Mouse (Mus musculus) embryo, embryonic 11.5 days (tissue): ENCODE measurements around the gene Smg6.
"Not testable (repeated sequence)": the region's sequence is repeated elsewhere in the genome, so short reads cannot be mapped to it uniquely, and the experiment has no call there.

Experiments used
- DNase-seq: peaks from one replicate; pipeline ENCODE4 v3.0.0-alpha.2; 2012; ENCODE audit warnings: low read depth, low spot score

The Smg6 gene

GRCm38 (mm10) chr11:74994856-74995255, 69.2 kb downstream of the Smg6 start:
- DNase-seq: no peak

DNA sequence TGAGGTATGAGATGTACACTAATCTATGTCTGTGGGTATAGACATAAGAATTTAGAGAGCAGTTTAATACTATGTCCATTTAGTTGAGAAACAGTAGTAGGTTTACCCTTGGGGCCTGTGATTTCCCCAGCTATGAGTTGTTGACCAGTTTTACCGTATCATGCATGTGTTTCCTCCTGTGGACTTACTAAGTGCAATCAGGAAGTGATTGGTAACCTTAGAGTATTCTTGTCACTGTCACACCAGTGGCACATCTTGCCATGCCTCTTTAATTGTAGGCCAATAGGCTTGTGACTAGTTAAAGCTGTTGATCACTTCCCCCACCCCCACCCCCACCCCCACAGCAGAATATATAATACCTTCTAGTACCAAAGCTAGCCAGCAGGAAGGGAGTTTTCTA, 70.9 kb downstream of the Smg6 start:
- DNase-seq: no peak

DNA sequence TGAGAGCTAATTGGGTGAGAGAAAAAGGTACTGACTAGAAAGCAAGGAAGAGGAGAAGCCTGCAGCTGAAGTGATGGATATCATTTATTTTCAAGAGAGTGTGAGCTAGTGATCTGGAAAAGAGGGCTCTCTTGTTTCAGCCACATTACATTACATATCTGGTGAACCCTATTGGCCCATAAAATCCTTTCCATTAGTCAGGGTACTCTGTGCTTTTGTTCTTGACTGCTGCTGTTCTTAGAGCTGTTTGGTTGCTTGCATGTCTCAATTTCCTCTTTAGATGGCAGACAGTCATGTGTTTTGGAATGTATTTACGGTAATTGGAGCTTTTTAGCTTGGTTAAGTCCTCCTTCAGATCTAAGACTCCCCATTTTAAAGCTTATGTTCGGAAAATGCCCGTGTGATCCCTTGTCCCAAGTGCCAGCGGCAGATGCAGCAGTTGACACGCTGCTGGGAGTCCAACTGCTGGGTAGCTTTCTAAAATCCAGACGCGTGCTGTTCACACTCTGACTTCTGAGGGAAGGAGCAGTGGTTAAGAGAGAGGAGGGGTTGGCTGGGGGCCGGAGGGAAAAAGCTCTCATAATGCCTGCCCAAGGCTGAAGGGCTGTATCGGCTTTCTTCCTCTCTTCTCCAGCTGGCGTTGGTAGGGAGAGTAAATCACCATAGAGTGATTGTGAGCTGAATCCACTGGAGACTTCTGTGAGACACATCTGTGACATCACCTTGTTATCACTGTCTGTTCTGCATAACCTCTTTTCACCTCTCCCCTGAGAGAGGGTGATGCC, 75.4 kb downstream of the Smg6 start:
- no peak for DNase-seq

DNA sequence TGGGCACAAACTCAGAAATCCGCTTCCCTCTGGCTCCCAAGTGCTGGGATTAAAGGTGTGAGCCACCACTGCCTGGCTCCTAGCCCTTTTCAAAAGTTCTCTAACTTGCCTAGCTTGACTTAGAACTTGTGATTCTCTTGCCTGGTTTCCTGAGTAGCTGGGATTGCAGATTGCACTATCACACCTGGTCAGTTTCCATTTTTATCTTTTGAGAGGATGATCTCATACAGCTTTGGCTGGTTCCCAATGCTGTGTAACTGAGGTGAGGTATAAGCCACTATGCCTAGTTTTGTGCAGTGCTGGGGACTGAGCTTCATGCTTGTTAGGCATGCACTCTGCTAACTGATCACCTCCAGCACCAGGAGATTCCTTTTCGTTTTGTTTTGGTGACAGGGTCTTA, 82.6 kb downstream of the Smg6 start:
- no peak for DNase-seq

DNA sequence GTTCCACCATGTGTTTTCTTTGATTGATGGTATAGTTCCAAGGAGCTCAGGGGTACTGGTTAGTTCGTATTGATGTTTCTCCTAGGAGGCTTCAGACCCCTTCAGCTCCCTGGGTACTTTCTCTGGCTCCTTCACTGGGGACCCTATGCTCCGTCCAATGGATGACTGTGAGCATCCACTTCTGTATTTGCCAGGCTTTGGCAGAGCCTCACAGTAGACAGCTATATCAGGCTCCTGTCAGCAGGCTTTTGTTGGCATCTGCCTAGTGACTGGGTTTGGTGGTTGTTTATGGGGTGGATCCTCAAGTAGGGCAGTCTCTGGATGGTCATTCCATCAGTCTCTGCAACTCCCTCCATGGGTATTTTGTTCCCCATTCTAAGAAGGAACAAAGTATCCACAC, 83.9 kb downstream of the Smg6 start:
- DNase-seq: not testable (repeated sequence)

- no peak for DNase-seq
These were observed 87.5 kb downstream of the Smg6 start for GRCm38 (mm10) chr11:75012997-75013694.

- DNase-seq: no peak
These were observed 88.4 kb downstream of the Smg6 start for GRCm38 (mm10) chr11:75013764-75014695.

- no peak for DNase-seq
These were observed 89.2 kb downstream of the Smg6 start for GRCm38 (mm10) chr11:75014816-75015215.

- DNase-seq: no peak
These were observed 89.8 kb downstream of the Smg6 start for GRCm38 (mm10) chr11:75015453-75015871.

- no peak for DNase-seq
These were observed 90.8 kb downstream of the Smg6 start for GRCm38 (mm10) chr11:75016309-75016860.

- no peak for DNase-seq
These were observed 92.2 kb downstream of the Smg6 start for GRCm38 (mm10) chr11:75017831-75018230.

DNA sequence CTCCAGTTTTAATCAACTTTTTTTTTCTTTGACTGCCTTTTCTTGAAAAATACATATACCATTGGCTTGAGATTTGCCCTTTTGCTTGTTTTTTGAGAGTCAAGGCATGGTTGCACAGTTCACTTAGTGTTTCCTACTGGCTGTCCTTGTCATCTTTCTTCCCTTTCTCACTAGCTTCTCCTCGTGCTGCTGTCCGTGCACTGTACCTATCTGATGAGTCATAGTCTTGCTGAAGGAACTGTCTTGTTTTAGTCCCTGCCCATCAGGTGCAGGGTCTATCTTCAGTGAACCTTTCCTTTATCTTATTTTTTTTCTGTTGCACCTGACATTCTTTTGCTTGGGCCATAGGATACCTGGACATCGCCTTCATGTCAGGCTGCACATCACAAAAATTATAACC, 101.4 kb downstream of the Smg6 start:
- DNase-seq: no peak

DNA sequence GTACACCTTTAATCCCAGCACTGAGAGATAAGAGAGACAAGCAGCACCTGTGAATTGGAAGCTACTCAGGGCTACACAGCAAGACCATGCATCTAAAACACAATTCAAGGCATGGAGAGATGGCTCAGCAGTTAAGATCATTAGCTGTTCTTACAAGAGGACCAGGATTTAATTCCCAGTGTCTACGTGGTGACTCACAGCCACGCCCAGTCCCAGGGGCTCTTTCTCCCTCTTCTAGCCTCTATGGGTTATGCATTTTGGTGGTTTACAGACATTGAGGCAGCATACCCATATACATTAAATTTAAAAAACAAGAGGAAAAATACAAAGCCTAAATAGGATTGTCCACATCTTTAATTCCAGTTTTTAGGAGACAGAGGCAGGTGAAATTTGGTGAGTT, 102.0 kb downstream of the Smg6 start:
- no peak for DNase-seq

GRCm38 (mm10) chr11:75031251-75031650, 105.6 kb downstream of the Smg6 start:
- DNase-seq: no peak

- no peak for DNase-seq
These were observed 107.3 kb downstream of the Smg6 start for GRCm38 (mm10) chr11:75032946-75033345.

DNA sequence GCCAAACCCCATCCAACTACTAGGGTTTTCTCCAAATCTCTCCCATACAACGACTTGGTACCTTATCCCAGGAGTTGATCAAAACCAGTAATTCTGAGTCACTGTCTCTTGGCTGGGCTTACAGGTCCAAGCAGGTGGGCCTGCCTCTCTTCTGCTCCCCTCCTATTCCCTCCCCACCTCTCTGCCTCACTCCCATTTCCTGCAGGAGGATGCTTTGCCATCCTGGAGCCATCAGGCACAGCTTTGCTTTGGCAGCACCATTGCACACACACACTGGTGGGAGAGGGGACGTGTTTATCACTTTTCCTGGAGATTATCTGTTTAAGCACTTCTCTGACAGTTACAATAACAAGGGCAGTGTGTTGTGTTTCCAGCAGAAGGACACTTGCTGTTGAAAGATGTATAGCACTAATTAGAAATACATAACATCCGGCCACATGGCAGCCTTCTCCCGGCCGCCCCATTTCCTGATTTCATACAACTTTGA, 108.0 kb downstream of the Smg6 start:
- DNase-seq: no peak

DNA sequence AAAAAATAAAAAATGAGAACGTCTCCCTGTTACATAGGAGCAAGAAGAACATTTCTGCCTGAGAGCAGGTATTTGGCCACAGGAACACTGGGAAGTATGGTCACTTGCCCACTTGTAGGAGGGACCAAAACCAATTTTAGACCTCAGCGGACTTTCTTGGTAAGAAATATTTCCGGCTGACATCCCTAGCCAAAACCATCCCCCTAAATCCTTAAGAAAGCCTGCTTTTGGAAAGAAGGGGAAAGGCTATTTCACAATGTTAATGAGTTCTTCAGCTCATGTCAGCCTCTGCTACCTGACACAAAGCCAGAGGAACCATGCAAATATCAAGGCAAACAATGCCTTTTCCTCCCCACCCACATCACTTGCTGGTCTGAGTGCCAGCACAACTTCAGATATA, 108.5 kb downstream of the Smg6 start:
- DNase-seq: no peak

DNA sequence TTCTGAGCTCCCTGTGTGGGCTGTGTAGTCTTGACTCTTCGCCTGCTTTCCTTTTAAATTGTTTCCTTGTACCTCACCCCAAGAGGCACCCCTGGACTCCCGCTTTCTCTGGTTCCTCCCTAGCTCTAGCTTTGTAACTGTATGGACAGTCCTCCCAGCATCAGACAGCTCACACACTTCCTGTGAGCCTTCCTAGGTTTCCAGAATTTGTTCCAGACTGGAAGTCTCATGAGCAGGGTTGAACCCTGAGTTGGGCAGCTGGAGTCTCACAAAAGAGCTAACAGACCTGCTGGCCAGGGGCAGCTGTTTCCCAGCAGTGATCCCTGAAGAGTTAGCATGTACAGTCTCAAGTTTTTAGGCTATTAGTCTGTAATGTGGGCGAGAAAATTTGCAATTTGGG, 118.7 kb downstream of the Smg6 start:
- DNase-seq: no peak

GRCm38 (mm10) chr11:75045822-75046221, 120.2 kb downstream of the Smg6 start:
- no peak for DNase-seq

DNA sequence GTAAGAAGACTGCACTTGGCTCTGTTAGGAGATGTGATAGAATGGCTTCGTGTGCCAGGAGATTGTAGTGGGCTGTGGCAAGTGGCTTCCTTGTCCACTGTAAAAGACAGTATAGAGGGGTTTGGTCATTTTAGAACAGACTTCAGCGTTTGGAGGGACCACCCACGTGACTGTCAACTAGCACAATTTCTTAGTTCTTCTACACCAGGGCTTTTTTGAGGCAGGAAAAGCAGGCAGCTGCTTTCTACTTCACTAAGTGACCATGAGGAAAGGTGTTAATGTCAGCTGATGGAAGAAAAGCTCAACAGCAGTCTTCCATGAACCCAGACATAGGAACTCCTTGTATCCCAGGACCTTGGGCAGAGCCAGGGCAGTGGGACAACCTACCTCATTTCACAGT, 121.0 kb downstream of the Smg6 start:
- DNase-seq: no peak

GRCm38 (mm10) chr11:75047066-75047465, 121.4 kb downstream of the Smg6 start:
- DNase-seq: peak; percentile 59
